Mouse (Mus musculus) embryo, embryonic 11 days (tissue): ENCODE measurements around the gene Eif4g3.
"Not testable (repeated sequence)": the region's sequence is repeated elsewhere in the genome, so short reads cannot be mapped to it uniquely, and the experiment has no call there.

Source experiments
- DNase-seq: peaks from one replicate; pipeline ENCODE4 v3.0.0-alpha.2; 2015

Gene Eif4g3

GRCm38 (mm10) chr4:137992890-137993289, at the start of gene Eif4g3:
Gene Eif4g3 (plus strand): TSS chr4:137993022.
- no peak for DNase-seq

- no peak for DNase-seq
Measured at GRCm38 (mm10) chr4:137943540-137943939, 49.3 kb upstream of the Eif4g3 start.

DNA sequence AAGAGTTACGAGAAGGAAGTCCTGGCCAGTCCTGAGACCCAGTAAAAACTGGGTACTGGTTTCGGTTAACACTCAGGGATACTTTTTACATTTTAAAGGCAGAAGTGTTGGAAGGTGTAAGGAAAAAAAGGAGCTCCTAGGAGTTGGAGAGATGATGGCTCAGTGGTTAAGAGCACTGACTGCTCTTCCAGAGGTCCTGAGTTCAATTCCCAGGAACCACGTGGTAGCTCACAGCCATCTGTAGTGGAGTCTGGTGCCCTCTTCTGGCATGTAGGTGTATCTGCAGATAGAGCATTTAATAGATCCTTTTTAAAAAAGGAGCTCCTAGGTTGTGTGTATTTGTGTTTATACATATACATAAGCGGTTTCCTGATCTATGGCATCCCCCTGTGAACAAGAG, 47.4 kb upstream of the Eif4g3 start:
- no peak for DNase-seq

DNA sequence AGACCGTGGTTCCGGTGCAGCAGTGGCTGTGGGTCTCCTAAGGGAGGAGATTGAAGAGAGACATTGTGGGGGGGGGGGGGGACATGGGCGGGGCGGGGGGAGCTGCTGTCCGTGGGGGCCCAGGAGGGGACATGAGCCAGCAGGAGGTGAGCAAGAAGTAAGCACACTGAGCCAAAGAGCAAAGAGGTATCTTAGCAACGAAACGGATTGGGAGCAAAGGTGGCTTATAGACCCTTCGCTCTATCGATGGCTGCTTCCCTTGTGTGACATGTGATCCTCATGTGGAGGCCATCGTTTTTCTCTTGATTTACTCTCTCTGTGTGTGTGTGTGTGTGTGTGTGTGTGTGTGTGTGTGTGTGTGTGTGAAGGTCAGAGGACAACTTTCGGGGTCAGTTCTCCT, 46.4 kb upstream of the Eif4g3 start:
- no peak for DNase-seq

DNA sequence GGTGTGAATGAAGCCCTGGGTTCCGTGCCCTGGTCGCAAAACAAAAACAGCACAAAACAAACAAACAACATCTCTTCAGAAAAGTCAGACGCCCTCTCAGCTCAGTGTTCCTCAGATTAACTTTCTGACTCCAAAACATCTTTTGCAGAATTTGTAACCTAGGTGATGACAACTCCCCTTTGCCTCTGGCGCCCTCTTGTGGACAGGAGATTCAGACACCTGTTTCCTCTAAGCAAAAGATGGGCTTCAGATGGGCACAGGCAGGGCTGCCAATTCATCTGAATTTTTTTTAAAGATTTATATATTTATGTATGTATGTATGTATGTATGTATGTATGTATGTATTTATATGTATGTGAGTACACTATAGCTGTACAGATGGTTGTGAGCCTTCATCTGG, 40.0 kb upstream of the Eif4g3 start:
- peak; percentile 86 for DNase-seq

DNA sequence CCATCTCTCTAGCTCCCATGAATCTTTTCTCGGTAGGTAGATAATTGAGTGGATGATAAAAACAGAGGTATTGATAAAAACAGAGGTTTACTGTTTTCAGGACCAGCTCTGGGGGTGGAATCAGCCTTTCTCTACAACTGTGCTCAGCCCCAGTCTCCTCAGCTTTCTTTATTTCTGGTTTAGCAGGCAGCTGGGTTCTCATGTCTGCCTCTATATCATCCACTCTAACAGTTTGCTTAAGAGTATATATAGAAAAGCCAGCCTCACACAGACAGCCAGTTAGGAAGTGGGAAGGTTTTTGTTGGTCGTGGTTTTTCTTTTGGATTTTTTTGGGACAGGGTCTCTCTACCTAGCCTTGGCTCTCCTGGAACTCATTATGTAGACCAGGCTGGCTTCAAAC, 38.6 kb upstream of the Eif4g3 start:
- DNase-seq, result no peak

GRCm38 (mm10) chr4:137954926-137955396, 37.9 kb upstream of the Eif4g3 start:
- no peak for DNase-seq

DNA sequence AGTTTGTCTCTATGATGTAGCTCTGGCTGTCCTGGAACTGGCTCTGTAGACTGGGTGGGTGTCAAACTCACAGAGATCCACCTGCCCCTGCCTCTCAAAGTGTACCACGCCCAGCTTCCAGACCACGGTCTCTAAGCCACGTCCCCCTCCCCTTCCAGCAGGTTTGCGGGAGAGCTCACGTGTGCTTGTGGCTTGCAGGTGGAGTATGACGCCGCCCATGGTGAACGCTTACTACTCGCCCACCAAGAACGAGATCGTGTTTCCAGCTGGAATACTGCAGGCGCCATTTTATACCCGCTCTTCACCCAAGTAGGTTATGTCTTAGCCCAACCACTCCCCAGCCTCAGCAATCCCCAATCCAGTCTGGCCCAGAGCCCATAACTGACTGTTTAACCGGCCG, 36.6 kb upstream of the Eif4g3 start:
- DNase-seq, result no peak

DNA sequence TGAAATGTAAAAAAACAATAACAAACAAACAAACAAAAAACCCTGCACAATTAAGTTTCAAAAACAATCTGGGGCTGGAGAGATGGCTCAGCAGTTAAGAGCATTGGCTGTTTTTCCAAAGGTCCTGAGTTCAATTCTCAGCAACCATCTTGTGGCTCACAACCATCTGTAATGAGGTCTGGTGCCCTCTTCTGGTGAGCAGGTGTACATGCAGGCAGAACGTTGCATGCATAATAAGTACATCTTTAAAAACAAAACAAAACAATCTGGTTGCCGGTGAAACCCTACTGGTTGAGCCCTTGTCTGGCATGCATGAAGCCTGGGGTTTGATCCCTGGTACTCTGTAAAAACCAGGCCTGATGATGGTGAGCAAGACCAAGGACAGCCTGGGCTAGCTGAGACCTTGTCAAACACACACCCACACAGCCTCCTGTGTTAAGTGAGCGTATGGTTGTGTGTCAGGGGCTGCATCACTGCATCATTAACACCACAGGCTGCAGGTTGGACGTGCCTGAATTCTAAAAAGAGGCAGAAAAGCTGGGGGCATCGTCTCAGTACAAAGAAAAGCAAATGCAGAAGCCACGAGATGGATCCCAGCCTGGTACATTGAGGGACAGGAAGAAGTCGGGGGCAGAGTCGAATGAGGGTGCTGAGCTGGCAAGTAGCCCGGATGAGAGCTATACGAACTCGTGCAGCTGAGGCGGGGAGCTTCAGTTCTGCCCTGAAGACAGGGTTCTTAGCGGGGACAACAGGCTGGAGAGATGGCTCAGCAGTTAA, 32.7 kb upstream of the Eif4g3 start:
- no peak for DNase-seq

DNA sequence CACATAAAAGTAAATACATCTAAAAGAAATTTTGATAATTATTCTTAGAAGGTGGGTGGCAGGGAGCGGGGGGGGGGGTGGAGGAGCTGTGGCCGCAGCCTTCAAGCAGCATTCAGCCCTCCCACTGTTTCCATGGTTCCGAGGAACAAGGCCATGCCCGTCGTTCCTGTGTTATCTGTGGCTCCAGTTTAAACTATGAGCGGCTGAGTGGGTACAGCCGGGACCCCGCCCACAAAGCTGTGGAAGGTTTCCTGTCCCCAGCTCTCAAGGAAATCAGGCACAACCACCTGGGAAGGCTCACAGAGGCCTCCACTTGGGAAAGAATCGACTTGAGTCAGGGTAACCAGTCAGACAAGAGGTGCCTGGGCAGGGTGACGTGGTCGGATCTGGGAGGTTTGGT, 32.1 kb upstream of the Eif4g3 start:
- no peak for DNase-seq

GRCm38 (mm10) chr4:137962643-137963350, 30.0 kb upstream of the Eif4g3 start:
- DNase-seq, result no peak

DNA sequence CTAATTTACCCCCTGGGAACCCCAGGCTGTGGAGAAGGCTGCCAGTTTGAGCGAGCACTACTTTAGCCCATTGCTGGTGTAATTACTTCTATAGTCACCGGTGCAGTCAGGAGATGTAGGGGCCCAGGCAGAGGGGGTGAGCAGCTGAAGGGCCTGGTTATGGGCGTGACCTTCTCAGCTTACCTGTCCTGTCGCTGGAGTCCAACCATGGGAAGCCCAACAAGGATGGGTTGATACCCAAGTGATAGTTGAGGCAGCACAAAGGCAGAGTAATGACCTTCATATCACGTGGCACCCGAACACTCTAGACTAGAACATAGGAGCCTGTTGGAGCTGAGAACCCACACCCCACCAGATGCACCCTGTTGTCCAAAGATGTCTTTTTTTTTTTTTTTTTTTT, 29.4 kb upstream of the Eif4g3 start:
- no peak for DNase-seq

DNA sequence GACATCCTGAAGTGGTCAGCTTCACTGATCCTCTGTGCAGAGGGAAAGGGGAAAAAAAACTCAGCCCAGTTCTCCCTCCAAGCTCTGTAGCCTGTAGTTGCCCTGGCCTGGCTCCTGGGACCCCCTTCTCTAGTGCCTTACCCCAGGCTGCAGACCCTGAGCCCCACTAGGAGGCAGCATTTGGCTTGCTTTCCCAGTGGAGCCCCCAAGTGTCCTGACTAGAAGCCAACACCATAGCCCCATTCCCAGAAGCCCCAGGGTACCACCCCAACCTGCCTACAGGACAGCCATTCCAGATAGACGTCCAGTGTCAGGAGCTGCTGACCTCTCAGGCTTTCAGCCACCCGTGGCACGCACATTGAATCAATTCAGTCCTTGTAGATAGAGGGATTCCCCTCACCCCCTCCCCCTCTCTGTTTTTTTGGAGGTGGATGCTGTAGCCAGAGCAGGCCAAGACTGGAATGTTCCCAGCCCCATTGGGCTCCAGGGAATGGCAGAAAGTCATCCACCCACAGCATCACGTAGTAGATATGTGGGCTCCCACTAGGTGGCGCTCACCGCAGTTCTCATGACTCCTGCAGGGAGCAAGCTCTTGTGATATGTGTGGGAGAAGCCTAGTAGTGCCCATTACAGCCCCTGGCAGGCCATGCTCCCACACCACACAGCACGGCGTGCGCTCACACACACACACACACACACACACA, 28.8 kb upstream of the Eif4g3 start:
- DNase-seq, result peak; percentile 83

DNA sequence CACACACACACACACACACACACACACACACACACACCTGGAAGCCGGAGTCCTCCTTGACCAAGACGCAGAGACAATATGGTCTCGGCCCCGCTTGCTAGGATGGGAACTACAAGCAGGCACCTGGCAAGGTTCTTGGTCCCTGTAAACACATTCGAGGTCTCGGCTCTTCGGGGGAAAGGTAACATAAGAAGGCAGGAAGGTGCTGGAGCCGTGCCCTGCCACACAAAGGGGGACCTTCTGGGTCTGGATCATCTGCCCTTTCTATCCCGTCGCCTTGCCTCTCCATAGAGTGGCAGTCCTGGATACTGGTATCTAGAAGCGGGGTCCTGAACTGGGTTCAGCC, 28.3 kb upstream of the Eif4g3 start:
- no peak for DNase-seq

GRCm38 (mm10) chr4:137968203-137968602, 24.6 kb upstream of the Eif4g3 start:
- DNase-seq, result peak; percentile 90

DNA sequence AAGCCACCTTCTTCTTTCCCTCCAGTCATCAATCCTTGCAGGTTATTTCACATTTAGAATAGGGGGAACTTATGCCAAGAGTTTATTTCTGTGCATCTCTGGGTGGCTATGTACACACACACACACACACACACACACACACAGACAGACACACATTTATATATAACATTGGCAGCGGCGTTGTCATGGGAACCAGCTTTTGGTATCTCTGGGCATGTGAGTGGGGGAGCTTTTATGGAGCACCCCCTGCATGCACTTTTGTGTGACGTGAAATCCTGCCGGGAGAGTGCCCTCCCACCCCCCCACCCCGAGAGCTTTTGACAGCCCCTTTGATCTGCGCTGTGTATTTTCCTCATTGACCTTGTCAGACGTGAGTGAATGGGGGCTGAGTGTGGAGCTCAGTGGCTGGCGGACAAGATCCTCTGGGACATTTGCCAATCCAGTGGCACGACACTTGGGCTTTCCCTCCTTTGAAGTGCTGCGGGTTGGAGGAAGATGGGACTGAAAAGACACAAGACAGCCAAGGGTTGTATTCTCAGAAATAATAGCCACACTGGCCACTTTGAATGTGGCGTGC, 22.1 kb upstream of the Eif4g3 start:
- not testable (repeated sequence) for DNase-seq

DNA sequence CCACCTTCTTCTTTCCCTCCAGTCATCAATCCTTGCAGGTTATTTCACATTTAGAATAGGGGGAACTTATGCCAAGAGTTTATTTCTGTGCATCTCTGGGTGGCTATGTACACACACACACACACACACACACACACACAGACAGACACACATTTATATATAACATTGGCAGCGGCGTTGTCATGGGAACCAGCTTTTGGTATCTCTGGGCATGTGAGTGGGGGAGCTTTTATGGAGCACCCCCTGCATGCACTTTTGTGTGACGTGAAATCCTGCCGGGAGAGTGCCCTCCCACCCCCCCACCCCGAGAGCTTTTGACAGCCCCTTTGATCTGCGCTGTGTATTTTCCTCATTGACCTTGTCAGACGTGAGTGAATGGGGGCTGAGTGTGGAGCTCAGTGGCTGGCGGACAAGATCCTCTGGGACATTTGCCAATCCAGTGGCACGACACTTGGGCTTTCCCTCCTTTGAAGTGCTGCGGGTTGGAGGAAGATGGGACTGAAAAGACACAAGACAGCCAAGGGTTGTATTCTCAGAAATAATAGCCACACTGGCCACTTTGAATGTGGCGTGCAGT, 17.9 kb upstream of the Eif4g3 start:
- not testable (repeated sequence) for DNase-seq

GRCm38 (mm10) chr4:137979066-137979644, 13.7 kb upstream of the Eif4g3 start:
- not testable (repeated sequence) for DNase-seq

DNA sequence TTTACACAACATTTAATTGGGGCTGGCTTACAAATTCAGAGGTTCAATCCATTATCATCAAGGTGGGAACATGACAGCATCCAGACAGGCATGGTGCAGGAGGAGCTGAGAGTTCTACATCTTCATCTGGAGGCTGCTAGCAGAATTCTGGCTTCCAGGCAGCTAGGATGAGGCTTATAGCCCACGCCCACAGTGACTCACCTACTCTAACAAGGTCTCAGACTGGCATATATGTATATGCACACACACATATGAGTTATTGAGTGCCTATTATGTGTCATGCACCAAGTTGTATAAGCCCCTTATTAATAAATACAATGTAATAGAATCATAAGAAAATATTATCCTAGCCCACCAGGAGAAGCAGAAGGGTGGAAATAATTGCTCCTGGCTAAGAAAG, 10.0 kb upstream of the Eif4g3 start:
- DNase-seq, result no peak

GRCm38 (mm10) chr4:137984212-137984611, 8.6 kb upstream of the Eif4g3 start:
- DNase-seq, result peak; percentile 41

DNA sequence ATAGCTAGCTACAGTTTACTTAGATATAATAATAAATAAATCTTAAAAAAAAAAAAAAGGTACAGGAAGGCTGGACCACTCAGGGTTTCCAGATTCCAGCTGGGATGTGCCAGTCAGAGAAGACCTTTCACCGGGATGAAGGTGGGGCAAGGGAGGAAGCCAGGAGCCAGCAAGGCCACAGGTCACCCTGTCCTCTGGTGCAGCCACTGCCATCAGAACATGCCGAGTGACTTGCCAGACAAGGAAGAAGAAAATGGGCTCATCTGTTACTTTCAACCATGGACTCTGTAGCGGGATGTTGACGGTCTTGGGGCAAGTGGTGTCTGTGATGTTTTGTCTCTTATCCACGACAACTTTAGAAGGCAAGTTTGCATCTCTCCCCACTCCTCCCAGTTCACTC, 8.1 kb upstream of the Eif4g3 start:
- DNase-seq, result no peak

DNA sequence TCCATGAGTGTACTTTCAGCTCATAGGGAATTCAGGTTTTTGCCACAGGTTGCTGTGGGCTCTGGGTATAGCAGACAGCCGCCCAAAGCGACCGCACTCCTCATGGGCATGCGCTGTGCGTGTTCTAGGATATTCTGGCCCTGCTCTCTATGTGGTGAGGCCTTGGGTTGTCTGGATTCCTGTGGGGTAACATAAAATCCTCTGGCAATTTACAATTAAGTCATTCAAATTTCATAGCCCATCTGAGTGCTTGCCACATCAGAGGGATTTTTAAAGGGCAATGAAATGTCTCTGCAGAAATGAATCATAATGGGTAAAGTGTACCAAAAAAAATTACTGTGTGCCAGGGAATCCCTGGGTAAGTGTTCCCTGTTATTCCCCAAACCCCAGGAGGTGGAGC, 3.4 kb upstream of the Eif4g3 start:
- no peak for DNase-seq

DNA sequence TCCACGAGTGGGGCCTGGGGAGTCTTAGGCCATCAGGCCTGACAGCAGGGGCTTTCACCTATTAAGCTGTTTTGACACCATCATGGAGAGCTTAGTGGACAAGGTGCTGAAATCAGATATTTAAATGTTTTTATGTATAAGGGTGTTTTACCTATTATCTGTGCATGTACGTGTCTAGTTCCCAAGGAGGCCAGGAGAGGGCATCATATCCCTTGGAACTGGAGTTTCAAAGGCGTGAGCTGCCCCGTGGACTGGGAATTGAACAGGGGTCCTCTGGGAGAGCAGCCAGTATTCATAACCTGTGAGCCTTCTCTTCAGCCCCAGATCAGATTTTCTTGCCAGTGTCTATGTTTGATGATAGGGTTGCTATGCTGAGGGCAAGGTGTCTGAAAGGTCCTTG, 2.4 kb upstream of the Eif4g3 start:
- no peak for DNase-seq
